Mouse (Mus musculus): ENCODE measurements around the gene Dner. TPM values are rescaled to one million over a fixed set of nuclear protein-coding genes. Genes with fewer than 3 reads are reported as not detected.

The Dner gene
- polyA plus RNA-seq, 1 experiment from 2014 or later = 76.4 TPM

- ATAC-seq (ENCODE audit: low FRiP score, low read depth) = no peak
- H3K27ac ChIP-seq (replicated peaks) = no peak overlapping the region; the same call in 1 of the 2 replicates
Observed at GRCm38 (mm10) chr1:84518347-84518746, 177.7 kb downstream of the Dner start.

DNA sequence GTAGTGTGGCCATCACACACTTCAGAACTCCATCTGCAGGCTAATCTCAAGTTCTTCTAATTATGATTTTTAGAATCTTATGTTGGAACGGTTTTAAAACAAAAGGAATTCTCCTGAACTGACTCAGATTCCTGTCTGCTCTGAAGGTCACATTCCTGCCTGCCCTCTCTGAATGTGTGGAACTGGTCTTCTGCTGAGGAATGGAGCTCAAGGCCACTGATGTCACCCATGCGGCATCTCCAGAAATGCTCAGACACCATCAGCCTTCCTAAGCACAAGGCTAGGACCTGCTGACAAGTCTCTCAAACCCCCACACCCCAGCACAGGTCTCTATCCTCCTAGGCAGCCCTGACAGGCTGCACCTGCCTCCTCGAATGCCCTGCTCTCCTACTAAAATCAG lies 182.8 kb downstream of the Dner start:
- H3K36me3 ChIP-seq = no peaks in the 10 kb centered on the region
- peaks cover 4% of the 10 kb centered on the region; the same call in 1 of the 2 replicates for H3K4me1 ChIP-seq
- no peak overlapping the region for H3K4me3 ChIP-seq
- no peak overlapping the region for H3K27ac ChIP-seq (replicated peaks)
- no peaks in the 10 kb centered on the region for H3K27me3 ChIP-seq
- no peak for ATAC-seq (ENCODE audit: low FRiP score, low read depth)
- H3K9me3 ChIP-seq = no peaks in the 10 kb centered on the region
- WGBS = 52% methylated on average over 3 of the region's 3 CpGs
- no peak overlapping the region for H3K4me2 ChIP-seq (replicated peaks)
- H3K9ac ChIP-seq (replicated peaks) = no peak overlapping the region

More at GRCm38 (mm10) chr1:84518347-84518746, 177.7 kb downstream of the Dner start:
- H3K4me1 ChIP-seq = peaks cover 3% of the 10 kb centered on the region; the same call in 1 of the 2 replicates
- no peaks in the 10 kb centered on the region for H3K9me3 ChIP-seq
- H3K4me3 ChIP-seq = no peak overlapping the region
- H3K27me3 ChIP-seq = no peaks in the 10 kb centered on the region
- no peak overlapping the region for H3K9ac ChIP-seq (replicated peaks)
- no peak overlapping the region for H3K4me2 ChIP-seq (replicated peaks)
- H3K36me3 ChIP-seq = no peaks in the 10 kb centered on the region
- 82% methylated on average over 4 of the region's 4 CpGs for WGBS

GRCm38 (mm10) chr1:84508510-84508909 lies 187.5 kb downstream of the Dner start:
- ATAC-seq (ENCODE audit: low FRiP score, low read depth) = no peak
- H3K9me3 ChIP-seq = no peaks in the 10 kb centered on the region
- 78% methylated on average over 1 of the region's 1 CpGs for WGBS
- no peaks in the 10 kb centered on the region for H3K36me3 ChIP-seq
- no peak overlapping the region for H3K4me3 ChIP-seq
- H3K27ac ChIP-seq (replicated peaks) = no peak overlapping the region
- no peak overlapping the region for H3K9ac ChIP-seq (replicated peaks)
- no peaks in the 10 kb centered on the region for H3K27me3 ChIP-seq
- H3K4me1 ChIP-seq = peaks cover 3% of the 10 kb centered on the region; the same call in 1 of the 2 replicates
- H3K4me2 ChIP-seq (replicated peaks) = no peak overlapping the region

DNA sequence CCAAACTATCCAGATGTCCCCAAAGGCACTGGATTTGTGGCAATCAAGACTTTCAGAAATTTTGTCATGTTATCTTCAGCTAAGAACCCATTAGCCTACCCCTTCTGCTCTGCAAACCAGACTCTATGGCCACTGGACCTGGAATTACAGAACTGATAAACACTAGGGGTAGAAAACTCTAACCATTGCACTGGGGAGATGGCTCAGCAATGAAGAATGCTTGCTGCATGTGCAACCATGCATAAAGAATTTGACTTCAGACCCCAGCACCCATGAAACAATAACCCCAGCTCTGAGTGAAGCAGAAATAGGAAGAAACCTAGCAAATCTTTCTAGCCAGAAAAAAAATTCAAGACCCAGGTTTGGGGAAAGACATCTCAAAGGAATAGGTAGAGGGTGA lies 188.5 kb downstream of the Dner start:
- Histone ChIP-seq H3K36me3 (no peaks in the 10 kb centered on the region), H3K4me1 (no peaks in the 10 kb centered on the region), H3K9ac (replicated peaks) (no peak overlapping the region), H3K9me3 (no peaks in the 10 kb centered on the region), H3K27ac (replicated peaks) (no peak overlapping the region), H3K4me2 (replicated peaks) (no peak overlapping the region), H3K4me3 (no peak overlapping the region), H3K27me3 (no peaks in the 10 kb centered on the region)
- no peak for ATAC-seq (ENCODE audit: low FRiP score, low read depth)

DNA sequence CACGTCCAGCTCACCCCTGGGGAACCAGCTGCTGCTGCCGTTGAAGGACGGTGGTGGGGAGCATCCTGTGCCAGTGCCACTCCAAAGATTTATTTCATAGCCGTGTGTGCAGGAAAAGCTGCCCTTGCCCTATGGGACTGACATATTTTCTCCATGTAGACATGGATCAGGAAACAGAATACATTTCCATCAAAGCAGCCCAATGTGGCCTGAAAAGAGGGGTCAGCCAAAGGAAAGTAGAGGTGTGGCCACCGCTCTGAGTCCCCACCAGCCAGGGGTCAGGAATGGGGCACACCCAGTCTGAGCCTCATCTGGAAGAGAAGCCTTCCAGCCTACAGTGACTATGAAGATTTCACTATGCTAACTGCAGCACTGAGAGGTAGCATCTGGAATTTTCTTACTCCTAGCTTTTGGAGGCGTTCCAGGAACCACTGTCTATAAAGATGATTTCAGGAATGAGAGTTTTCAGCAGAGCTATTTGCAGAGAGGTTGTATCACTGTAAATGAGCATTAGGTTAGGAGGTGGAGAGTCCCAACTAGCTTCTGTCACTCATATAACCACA lies 189.0 kb downstream of the Dner start:
- H3K4me3 ChIP-seq = no peak overlapping the region
- H3K9ac ChIP-seq (replicated peaks) = no peak overlapping the region
- no peak for ATAC-seq (ENCODE audit: low FRiP score, low read depth)
- no peaks in the 10 kb centered on the region for H3K9me3 ChIP-seq
- 66% methylated on average over 6 of the region's 6 CpGs for WGBS
- H3K4me2 ChIP-seq (replicated peaks) = no peak overlapping the region
- no peak overlapping the region for H3K27ac ChIP-seq (replicated peaks)
- H3K36me3 ChIP-seq = no peaks in the 10 kb centered on the region
- no peaks in the 10 kb centered on the region for H3K4me1 ChIP-seq
- no peaks in the 10 kb centered on the region for H3K27me3 ChIP-seq

- WGBS = 95% methylated on average over 3 of the region's 3 CpGs
- H3K4me2 ChIP-seq (replicated peaks) = no peak overlapping the region
Observed at GRCm38 (mm10) chr1:84500673-84501072, 195.3 kb downstream of the Dner start.

GRCm38 (mm10) chr1:84491732-84492131 lies 204.3 kb downstream of the Dner start:
- Histone ChIP-seq H3K4me2 (replicated peaks) (no peak overlapping the region), H3K9ac (replicated peaks) (no peak overlapping the region), H3K9me3 (no peaks in the 10 kb centered on the region), H3K27me3 (no peaks in the 10 kb centered on the region), H3K27ac (replicated peaks) (no peak overlapping the region), H3K4me3 (no peak overlapping the region), H3K36me3 (no peaks in the 10 kb centered on the region), H3K4me1 (no peaks in the 10 kb centered on the region)
- ATAC-seq (ENCODE audit: low FRiP score, low read depth) = no peak
- 89% methylated on average over 6 of the region's 6 CpGs for WGBS

More at GRCm38 (mm10) chr1:84500673-84501072, 195.3 kb downstream of the Dner start:
- H3K36me3 ChIP-seq = no peaks in the 10 kb centered on the region
- no peak for ATAC-seq (ENCODE audit: low FRiP score, low read depth)
- H3K27ac ChIP-seq (replicated peaks) = no peak overlapping the region
- H3K9ac ChIP-seq (replicated peaks) = no peak overlapping the region
- no peak overlapping the region for H3K4me3 ChIP-seq
- H3K9me3 ChIP-seq = no peaks in the 10 kb centered on the region
- H3K27me3 ChIP-seq = no peaks in the 10 kb centered on the region
- H3K4me1 ChIP-seq = no peaks in the 10 kb centered on the region

DNA sequence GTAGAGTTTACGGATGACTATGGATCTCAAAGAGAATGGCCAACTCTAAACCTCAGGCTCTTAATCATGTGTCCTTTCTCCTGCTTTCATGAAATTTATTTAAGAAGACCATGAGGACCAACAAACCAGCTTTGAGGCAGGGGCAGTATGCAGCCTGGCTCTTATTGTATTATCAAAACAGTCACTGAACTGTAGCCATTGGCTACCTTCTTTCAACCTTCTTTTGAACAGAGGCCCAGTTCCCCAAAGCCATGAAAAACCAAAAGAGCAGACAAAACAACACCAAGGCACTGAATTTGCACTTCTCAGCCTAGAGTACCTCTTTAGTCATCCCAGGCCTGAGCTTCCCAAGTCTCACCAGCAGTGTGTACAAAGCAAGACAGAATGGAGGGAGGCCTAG lies 207.5 kb downstream of the Dner start:
- ATAC-seq (ENCODE audit: low FRiP score, low read depth) = no peak
- no peak overlapping the region for H3K9ac ChIP-seq (replicated peaks)
- no peaks in the 10 kb centered on the region for H3K9me3 ChIP-seq
- H3K4me3 ChIP-seq = no peak overlapping the region
- no peaks in the 10 kb centered on the region for H3K4me1 ChIP-seq
- no peaks in the 10 kb centered on the region for H3K36me3 ChIP-seq
- H3K27ac ChIP-seq (replicated peaks) = no peak overlapping the region
- H3K4me2 ChIP-seq (replicated peaks) = no peak overlapping the region
- WGBS = 93% methylated on average over 1 of the region's 1 CpGs
- no peaks in the 10 kb centered on the region for H3K27me3 ChIP-seq

DNA sequence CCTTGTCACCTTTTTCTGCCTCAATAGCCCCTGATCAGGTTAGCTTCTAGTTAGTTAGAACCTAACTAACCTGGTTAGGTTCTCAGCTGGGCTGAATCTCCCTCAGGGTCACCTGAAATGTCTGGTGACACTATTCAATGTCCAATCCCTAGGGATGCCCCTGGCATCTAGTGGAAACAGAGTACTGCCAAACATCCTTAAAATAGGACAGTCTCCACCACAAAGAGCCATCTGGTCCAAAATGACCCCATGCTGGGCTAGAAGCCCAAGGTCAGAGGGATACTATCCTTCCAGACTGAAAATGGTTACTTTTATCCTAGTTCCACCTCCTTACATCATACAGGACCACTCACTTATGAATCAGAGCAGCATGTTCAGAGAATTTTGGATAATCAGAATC lies 211.0 kb downstream of the Dner start:
- ATAC-seq (ENCODE audit: low FRiP score, low read depth) = no peak
- no peak overlapping the region for H3K4me3 ChIP-seq
- no peak overlapping the region for H3K9ac ChIP-seq (replicated peaks)
- no peaks in the 10 kb centered on the region for H3K36me3 ChIP-seq
- no peaks in the 10 kb centered on the region for H3K27me3 ChIP-seq
- no peak overlapping the region for H3K27ac ChIP-seq (replicated peaks)
- H3K4me1 ChIP-seq = no peaks in the 10 kb centered on the region
- no peaks in the 10 kb centered on the region for H3K9me3 ChIP-seq
- H3K4me2 ChIP-seq (replicated peaks) = no peak overlapping the region

DNA sequence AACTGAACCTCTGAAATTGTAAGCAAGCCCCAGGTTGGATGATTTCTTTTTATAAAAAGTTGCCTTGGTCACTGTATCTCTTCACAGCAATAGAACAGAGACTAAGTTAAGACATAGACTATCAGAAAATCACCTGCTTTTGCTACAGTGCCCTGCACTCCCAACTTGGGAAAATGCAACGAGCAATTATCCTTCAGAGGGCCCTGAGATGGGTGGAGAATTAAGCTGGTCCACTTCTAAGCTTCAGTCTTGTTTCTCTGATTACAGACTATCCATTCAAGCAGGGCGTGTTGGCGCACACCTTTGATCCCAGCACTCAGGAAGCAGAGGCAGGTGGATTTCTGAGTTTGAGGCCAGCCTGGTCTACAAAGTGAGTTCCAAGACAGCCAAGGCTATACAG lies 211.4 kb downstream of the Dner start:
- WGBS = 86% methylated on average over 3 of the region's 3 CpGs
- Histone ChIP-seq H3K9ac (replicated peaks) (no peak overlapping the region), H3K4me2 (replicated peaks) (no peak overlapping the region), H3K4me3 (no peak overlapping the region), H3K36me3 (no peaks in the 10 kb centered on the region), H3K27ac (replicated peaks) (no peak overlapping the region), H3K4me1 (no peaks in the 10 kb centered on the region), H3K9me3 (no peaks in the 10 kb centered on the region), H3K27me3 (no peaks in the 10 kb centered on the region)
- no peak for ATAC-seq (ENCODE audit: low FRiP score, low read depth)

GRCm38 (mm10) chr1:84479976-84480375 lies 216.0 kb downstream of the Dner start:
- 92% methylated on average over 8 of the region's 8 CpGs for WGBS
- no peak for ATAC-seq (ENCODE audit: low FRiP score, low read depth)
- no peaks in the 10 kb centered on the region for H3K36me3 ChIP-seq
- no peaks in the 10 kb centered on the region for H3K4me1 ChIP-seq
- no peak overlapping the region for H3K4me2 ChIP-seq (replicated peaks)
- H3K27me3 ChIP-seq = no peaks in the 10 kb centered on the region
- no peak overlapping the region for H3K4me3 ChIP-seq
- H3K9me3 ChIP-seq = no peaks in the 10 kb centered on the region
- no peak overlapping the region for H3K27ac ChIP-seq (replicated peaks)
- H3K9ac ChIP-seq (replicated peaks) = no peak overlapping the region

GRCm38 (mm10) chr1:84474274-84474673 lies 221.7 kb downstream of the Dner start:
- no peak overlapping the region for H3K4me2 ChIP-seq (replicated peaks)
- no peak overlapping the region for H3K27ac ChIP-seq (replicated peaks)
- H3K4me1 ChIP-seq = no peaks in the 10 kb centered on the region
- no peaks in the 10 kb centered on the region for H3K9me3 ChIP-seq
- no peak for ATAC-seq (ENCODE audit: low FRiP score, low read depth)
- no peaks in the 10 kb centered on the region for H3K27me3 ChIP-seq
- no peak overlapping the region for H3K4me3 ChIP-seq
- H3K36me3 ChIP-seq = no peaks in the 10 kb centered on the region
- no peak overlapping the region for H3K9ac ChIP-seq (replicated peaks)
- 83% methylated on average over 3 of the region's 3 CpGs for WGBS

DNA sequence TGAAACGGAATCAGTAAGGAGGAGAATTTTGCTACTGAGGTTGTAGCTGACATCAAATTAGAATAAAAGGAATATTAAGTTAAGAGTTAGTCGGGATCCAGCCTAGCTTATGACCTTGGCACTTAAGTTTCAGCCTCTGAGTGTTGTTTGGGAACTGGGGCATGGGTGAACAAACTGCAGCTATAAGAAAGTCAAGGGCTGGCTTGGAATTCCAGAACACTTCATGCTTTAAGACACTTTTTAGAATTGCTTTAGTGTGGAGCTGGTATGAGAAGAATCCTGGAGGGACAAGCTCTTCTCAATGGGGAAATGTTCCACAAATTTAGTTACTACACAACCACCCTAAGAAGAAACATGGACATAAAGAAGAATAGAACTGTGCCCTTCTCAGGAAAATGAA lies 223.8 kb downstream of the Dner start:
- Histone ChIP-seq H3K9ac (replicated peaks) (no peak overlapping the region), H3K4me2 (replicated peaks) (no peak overlapping the region), H3K4me3 (no peak overlapping the region), H3K36me3 (no peaks in the 10 kb centered on the region), H3K9me3 (no peaks in the 10 kb centered on the region), H3K27me3 (no peaks in the 10 kb centered on the region), H3K27ac (replicated peaks) (no peak overlapping the region), H3K4me1 (no peaks in the 10 kb centered on the region)
- ATAC-seq (ENCODE audit: low FRiP score, low read depth) = no peak
- 90% methylated on average over 2 of the region's 2 CpGs for WGBS

Measured in midbrain, embryonic 12.5 days (tissue).